8 mouse cellular contexts compared by ENCODE assay signal in the genomic region with DNA sequence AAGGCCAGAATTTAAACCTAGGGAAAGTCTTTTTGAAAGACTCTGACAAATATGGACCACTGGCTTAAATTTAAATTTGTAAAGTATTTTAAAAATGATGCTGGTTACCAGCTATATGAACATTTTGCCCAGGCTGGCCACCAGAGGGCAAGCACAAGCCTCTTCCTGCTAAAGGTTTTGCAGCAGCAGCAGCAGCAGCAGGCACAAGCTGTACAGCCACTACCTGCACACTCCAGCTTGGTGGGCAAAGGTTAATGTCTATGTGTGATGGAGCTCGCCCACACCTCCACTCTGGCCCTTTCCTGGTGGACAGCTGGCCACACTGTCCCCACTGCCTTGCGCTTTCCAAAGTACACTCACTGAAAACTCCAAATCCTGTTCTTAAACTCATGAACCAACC. TPM values are rescaled to one million over a fixed set of nuclear protein-coding genes. Genes with fewer than 3 reads are reported as not detected.
DNase-seq lines count a peak whose midpoint lies in the region; ATAC-seq lines count a peak whose summit lies in the region.

No protein-coding gene starts in this region.

- H3K9me3 ChIP-seq in limb, embryonic 13.5 days = no peaks in the 10 kb centered on the region

- peak; percentile 33 for DNase-seq in heart, postnatal 4 days
- no peak for DNase-seq in heart, postnatal 36 days
- DNase-seq in MN1 (ENCODE audit: low spot score) = peak; percentile 36
- DNase-seq in forelimb bud, embryonic 11.5 days (ENCODE audit: low read depth, low spot score) = peak; percentile 14
- peak; percentile 50 for DNase-seq in naive thymus-derived CD4-positive, alpha-beta T cell, adult 2 months (ENCODE audit: low read depth)
- no peak for DNase-seq in gastrocnemius, postnatal 25 days
- no peak for DNase-seq in gastrocnemius, postnatal 36 days

- H3K4me2 ChIP-seq in limb, embryonic 13.5 days (replicated peaks) = no peak overlapping the region

- ATAC-seq in limb, embryonic 13.5 days (ENCODE audit: low FRiP score, low read depth) = peak; percentile 59; the same call in 1 of the 2 replicates

- 86% methylated on average over 2 of the region's 2 CpGs for WGBS in limb, embryonic 13.5 days

- no peaks in the 10 kb centered on the region for H3K27me3 ChIP-seq in limb, embryonic 13.5 days

- H3K4me3 ChIP-seq in limb, embryonic 13.5 days = no peak overlapping the region

- H3K4me1 ChIP-seq in limb, embryonic 13.5 days = no peaks in the 10 kb centered on the region

- H3K9ac ChIP-seq in limb, embryonic 13.5 days = no peak overlapping the region

- no peak overlapping the region for H3K27ac ChIP-seq in limb, embryonic 13.5 days

- intact Hi-C loops in heart, postnatal 36 days (cut with DNase I) = no loop called here
- intact Hi-C loops in gastrocnemius, postnatal 36 days (cut with DNase I) = loop anchor here (10.0 kb wide), 1 partner anchor 442 kb away; no protein-coding TSS in a partner anchor

- H3K36me3 ChIP-seq in limb, embryonic 13.5 days = peaks cover 85% of the 10 kb centered on the region

RNA-seq across cellular contexts. Expression of a gene that starts 20.2 kb away (rescaled TPM):
- total RNA-seq in heart, postnatal 4 days (2021) = 100 to 1,000 TPM; 108 to 113 TPM
- total RNA-seq in heart, postnatal 36 days (2021) = 10 to 100 TPM; 85.5 to 88.9 TPM
- polyA plus RNA-seq in limb, embryonic 13.5 days (2015; fragmentation: Nextera tagmentation; extraction: Ambion mirVana) = 194 and 208 TPM in 2 replicates
- 10 to 100 TPM; 55.9 to 57.2 TPM for total RNA-seq in gastrocnemius, postnatal 25 days (2021)
- 10 to 100 TPM; 49.0 to 60.3 TPM for total RNA-seq in gastrocnemius, postnatal 36 days (2021)

RNA-seq across cellular contexts. Expression of a gene that starts 26.2 kb away (rescaled TPM):
- total RNA-seq in heart, postnatal 4 days (2021) = 10 to 100 TPM; 48.0 to 48.6 TPM
- 10 to 100 TPM; 39.0 to 39.2 TPM for total RNA-seq in heart, postnatal 36 days (2021)
- polyA plus RNA-seq in limb, embryonic 13.5 days (2015; fragmentation: Nextera tagmentation; extraction: Ambion mirVana) = 42.6 and 44.0 TPM in 2 replicates
- total RNA-seq in gastrocnemius, postnatal 25 days (2021) = 10 to 100 TPM; 40.4 to 46.1 TPM
- total RNA-seq in gastrocnemius, postnatal 36 days (2021) = 10 to 100 TPM; 43.6 to 44.5 TPM

RNA-seq across cellular contexts. Expression of a gene that starts 47.9 kb away (rescaled TPM):
- not detected for total RNA-seq in heart, postnatal 4 days (2021)
- not detected for total RNA-seq in heart, postnatal 36 days (2021)
- polyA plus RNA-seq in limb, embryonic 13.5 days (2015; fragmentation: Nextera tagmentation; extraction: Ambion mirVana) = not detected in 2 replicates
- total RNA-seq in gastrocnemius, postnatal 25 days (2021) = not detected
- not detected for total RNA-seq in gastrocnemius, postnatal 36 days (2021)

Comparison
In these comparisons a context has a peak if more than half of its experiments do, and no peak if none do; other contexts are left out.
1. DNase-seq: peak in heart, postnatal 4 days (single experiment), MN1 (single experiment), forelimb bud, embryonic 11.5 days (single experiment) and naive thymus-derived CD4-positive, alpha-beta T cell, adult 2 months (single experiment); none in heart, postnatal 36 days (0 of 2), gastrocnemius, postnatal 25 days (single experiment) and gastrocnemius, postnatal 36 days (0 of 2).